Mouse (Mus musculus) layer of hippocampus, adult 11-12 months (tissue): ENCODE data around the gene Rasgrp2.

ENCODE experiments used
- DNase-seq: peaks from one replicate; pipeline ENCODE4 v3.0.0; 2022; ENCODE audit warnings: low spot score

Gene Rasgrp2

DNA sequence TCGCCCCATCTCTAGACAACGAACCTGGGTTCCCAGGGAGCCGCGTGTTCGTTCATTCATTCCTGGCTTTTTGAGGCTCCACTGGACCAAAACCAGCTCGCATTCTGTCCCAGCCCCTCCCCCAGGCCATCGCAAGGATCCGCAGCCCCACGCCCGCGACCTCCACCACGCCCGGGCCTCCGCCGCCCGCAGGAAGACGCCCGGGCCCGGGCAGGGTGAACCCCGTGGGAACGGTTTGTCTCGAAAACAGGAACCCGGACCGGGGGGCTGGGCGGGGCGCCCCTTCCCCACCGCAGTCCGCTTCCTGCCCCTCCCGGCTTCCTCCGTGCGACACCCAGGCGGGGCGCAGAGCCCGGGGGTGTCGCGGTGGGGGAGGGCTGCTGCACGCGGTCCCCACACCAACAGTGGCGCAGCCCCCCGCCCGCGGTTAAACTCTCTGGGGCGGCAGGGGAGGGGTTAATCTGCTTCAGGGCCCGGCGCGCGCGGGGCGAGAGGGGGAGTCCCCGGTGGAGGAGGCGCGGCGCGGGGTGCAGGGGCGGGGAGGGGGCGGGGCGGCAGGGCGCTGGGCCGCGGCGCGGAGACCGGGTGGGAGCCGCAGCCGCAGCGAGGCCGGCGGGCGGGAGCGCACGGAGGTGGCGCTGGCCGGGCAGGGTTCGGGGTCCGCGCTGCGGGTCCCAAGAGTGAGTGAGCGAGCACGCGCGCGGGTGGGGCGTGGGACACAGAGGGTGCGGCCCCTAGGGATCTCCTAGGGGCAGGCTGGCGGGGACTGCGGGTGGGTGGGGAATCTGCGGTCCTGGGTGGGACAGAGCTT lies at the start of gene Rasgrp2:
Gene Rasgrp2, plus strand, starts transcription at position 56 of the 811 bp plus-strand sequence.
- DNase-seq = no peak

DNA sequence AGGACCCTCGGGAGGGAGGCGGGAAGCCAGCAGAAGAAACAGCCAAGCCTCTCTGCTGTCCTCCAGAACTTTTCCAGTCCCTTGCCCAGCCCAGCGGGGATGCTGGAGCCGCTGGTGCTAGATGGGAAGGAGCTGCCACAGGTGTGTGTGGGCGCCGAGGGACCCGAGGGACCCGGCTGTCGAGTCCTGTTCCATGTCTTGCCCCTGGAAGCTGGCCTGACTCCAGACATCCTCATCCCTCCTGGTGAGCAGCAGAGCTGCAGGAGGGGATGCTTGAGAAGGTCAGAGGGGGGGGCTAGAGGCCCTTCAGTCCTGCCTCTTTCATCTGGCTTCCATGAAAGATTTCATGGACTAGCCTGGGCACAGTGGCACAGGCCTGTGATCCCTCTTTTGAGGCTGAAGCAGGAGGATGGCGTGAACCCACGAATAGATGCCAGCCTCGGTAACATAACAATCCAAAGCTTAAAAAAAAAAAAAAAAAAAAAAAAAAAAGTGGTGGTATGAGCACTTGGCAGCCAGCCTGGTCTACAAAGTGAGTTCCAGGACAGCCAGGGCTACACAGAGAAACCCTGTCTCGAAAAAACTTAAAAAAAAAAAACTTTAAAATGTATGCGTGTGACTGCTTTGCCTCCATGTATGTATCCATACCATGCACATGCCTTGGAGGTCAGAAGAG lies 47.6 kb upstream of the Rasgrp2 start:
- DNase-seq = no peak

DNA sequence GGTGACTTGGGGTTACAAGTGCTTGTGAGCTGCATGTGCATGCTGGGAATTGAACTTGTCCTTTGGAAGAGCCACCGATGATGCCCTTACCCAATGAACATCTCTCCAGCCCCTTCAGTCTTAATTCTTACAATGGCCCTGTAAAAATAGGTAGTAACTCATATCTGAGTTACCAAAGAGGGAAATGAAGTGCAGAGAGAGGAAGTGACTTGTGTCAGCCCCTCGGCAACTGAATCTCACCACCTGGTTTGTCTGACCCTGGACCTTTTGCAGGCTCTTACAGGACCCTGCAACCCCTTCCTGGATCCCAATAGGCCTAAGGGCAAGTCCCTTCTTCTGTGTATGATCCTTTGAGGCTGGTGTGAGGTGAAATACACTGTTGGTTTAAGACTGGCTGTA lies 47.0 kb upstream of the Rasgrp2 start:
- no peak for DNase-seq

DNA sequence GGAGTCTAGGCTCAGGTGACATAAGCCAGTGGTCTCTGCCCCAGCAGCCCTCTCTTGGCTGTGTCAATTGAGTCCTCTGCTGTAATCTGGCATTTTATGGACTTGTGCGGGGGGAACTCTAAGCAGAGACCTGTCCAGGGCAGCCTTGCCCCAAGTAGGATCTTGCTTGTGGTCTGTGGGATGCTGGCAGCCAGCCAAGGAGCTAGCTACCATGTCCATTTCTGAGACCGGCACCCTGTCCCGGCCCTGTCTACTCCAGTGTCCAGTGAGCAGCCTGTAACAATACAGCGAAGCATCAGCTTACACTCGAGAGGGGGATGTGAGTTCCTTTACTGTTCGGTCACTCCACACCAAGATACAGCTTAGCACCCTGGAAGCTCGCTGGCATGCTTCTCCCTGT lies 45.1 kb upstream of the Rasgrp2 start:
- DNase-seq = no peak

DNA sequence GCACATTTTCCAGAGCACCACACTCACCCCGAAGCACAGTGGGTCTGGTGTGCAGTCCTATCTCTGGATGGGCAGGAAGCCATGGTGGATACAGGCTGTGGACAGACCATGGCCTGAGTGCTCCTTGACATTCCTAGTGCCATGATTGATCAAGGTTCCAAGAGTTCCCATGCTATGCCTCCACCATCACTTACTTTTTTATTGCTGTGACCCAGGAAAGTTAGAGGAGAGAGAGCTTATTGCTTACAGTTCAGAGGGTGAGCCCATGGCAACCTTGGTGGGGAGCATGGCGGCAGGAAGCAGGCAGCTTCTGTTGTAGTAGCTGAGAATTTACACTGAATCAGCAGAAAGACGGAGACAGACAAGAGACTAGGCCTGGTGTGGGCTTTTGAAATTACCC lies 37.8 kb upstream of the Rasgrp2 start:
- no peak for DNase-seq

DNA sequence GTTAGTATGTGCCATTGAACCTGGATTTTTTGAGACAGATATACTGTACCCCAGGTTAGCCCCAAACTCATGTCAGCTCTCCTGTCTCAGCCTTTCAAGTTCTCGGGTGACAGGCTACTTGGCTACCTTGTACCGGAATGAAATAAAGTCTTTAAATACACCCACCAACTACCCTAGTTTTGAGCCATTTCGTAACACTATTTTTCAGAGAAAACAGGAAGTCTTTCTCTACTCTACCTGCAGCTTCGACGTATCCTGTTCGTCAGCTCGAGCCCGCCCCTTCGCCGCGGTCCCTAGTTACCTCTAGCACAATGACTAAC lies 36.1 kb upstream of the Rasgrp2 start:
- DNase-seq = no peak

DNA sequence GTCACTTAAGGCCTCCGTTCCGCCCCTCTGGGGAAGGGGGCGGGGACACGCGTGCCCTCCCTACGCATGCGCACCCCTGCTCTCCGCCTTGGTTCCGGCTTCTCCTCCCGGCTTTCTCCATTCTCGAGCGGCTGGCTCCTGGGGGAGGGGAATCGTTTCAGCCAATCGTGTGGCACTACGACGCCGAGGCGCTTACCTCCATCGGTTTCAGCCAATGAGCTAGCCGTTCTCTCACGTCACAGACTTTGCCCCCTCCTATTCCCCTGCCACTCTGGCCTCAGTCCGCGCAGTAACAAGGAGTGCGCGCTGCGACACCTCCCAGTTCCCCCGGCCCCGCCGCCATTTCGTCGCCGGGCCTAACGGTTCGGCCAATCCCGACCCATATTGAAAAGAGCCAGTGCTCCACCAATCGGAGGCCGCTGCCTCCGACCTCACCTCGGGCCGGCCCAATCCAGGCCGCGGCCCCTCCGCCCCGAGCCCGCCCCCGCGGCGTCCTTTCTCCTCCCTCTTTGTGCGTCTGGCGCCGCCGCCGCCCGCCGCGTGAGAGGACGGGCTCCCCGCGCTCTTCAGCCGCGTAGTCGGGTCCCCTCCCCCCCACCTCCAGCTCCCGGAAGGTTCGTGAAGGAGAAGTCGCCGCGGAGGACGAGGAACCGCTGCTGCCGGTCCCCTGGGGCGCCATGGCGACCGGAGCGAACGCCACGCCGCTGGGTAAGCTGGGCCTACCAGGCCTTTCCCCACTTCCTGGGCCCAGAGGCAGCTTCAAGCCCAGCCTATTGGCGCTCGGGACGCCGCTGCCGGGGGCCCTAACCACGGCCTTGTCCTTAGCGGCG lies 35.5 kb upstream of the Rasgrp2 start, which contains the start of gene Sf1:
Gene Sf1, plus strand, starts transcription at position 280 of the 830 bp plus-strand sequence.
- DNase-seq = peak; percentile 100

DNA sequence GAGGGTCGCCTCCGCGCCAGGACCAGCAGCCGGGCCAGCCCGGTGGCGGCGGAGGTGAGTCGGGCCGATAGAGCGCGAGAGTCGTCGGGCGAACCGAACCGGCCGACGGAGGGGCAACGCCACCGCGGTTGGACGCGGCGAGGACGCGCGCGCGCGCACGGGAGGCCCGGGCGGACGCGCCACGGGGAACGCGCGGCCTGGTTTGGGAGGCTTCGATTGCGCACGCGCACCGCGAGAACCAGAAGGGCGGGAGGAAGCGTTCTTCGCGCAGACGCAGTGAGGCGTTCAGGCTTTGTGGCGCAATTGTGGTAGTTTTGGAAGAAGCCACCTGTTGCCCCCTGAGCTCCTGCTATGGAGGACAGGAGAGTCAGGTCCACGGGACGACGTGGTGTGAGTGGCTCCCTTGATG lies 34.8 kb upstream of the Rasgrp2 start:
- peak; percentile 91 for DNase-seq

DNA sequence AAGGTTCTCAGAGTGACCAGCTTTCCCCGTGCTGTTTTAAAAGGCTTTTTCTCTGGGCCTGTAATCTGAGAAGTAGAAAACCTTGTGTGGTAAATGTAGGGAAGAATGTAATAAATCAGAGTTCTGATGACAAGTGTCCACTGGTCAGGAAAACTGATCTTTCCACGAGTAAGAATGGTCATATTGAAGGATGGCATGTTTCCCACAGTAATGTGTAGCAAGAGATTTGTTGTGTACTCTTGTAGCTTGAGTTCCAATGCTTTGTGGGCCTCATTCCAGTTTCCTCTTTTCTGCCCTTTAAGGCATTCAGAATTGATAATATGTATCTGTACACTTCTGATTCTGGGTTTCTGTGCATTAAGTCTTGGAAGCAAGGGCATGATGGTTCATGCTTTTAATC lies 34.3 kb upstream of the Rasgrp2 start:
- no peak for DNase-seq

DNA sequence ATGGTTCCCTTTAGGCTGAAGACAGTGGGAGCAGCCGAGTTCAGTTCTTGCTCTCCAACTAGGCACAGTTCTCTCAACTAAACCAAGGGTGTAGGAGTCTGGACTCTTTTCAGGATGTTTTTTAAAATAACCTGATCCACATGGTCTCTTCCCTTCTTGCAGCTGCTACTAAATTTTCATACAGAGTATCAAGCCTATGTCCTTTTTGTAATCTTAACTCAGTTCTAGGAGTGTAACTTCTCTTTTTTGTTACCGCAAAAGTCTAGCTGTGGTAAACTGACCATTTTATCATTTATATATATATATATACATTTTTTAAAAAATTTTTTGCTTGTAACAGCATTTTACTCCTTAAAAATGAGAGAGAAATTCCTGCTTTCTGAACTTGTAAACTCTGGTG lies 29.0 kb upstream of the Rasgrp2 start:
- no peak for DNase-seq

DNA sequence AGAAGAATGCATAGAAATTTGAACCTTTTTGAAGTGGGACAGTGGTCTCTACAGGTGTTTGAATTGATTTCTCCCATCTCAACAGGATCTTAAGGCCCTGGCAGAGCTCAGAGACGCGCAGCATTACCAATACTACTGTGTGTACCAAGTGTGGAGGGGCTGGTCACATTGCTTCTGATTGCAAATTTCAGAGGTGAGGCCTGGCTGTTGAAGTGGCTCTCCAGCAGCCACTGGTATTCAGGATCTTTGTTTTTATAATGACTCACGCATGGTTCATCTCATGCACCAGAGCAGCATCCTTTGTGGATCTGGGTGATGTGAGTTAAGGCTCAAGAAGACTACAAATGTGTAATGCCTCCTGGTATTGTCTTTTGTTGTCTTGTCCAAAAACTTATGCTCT lies 26.7 kb upstream of the Rasgrp2 start:
- DNase-seq = no peak

DNA sequence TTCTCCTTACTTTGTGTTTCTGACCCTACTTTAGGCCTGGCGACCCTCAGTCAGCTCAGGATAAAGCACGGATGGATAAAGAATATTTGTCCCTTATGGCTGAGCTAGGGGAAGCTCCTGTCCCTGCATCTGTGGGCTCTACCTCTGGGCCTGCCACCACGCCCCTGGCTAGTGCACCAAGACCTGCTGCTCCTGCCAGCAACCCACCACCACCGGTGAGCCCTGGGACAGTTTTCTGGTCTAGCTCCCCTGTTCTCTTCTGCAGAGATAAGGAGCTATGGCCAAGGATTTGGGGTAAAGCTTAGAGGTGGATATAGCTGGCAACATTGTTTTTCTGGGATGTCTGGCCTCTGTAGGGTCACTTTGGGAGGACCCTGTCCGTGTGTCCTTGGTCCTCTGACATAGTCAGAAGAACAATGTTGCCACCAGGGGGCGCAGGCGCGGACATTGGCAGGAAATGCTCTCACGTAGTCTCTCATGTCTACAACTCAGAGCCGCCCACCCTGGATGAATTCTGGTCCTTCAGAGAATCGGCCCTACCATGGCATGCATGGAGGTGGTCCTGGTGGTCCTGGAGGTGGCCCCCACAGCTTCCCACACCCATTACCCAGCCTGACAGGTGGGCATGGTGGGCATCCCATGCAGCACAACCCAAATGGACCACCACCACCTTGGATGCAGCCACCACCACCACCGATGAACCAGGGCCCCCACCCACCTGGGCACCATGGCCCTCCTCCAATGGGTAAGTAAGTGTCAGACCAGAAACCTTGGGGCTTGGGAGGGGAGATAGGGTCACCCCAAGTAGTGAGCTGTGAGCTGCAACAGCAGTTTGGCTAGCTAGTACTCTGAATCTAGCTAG lies 25.4 kb upstream of the Rasgrp2 start:
- peak; percentile 79 for DNase-seq

DNA sequence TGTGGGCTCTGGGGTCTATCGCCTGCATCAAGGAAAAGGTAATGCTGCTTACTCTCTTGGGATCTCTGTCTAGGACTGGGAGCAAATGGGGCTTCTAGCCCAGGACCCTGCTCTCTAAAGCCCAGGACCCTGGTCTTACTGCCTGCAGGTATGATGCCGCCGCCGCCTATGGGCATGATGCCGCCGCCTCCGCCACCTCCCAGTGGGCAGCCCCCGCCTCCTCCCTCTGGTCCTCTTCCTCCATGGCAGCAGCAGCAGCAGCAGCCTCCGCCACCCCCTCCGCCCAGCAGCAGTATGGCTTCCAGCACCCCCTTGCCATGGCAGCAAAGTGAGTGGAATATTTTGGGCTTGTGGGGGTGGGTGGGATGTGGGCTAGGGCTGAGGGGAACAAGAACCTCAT lies 24.6 kb upstream of the Rasgrp2 start:
- DNase-seq = no peak

DNA sequence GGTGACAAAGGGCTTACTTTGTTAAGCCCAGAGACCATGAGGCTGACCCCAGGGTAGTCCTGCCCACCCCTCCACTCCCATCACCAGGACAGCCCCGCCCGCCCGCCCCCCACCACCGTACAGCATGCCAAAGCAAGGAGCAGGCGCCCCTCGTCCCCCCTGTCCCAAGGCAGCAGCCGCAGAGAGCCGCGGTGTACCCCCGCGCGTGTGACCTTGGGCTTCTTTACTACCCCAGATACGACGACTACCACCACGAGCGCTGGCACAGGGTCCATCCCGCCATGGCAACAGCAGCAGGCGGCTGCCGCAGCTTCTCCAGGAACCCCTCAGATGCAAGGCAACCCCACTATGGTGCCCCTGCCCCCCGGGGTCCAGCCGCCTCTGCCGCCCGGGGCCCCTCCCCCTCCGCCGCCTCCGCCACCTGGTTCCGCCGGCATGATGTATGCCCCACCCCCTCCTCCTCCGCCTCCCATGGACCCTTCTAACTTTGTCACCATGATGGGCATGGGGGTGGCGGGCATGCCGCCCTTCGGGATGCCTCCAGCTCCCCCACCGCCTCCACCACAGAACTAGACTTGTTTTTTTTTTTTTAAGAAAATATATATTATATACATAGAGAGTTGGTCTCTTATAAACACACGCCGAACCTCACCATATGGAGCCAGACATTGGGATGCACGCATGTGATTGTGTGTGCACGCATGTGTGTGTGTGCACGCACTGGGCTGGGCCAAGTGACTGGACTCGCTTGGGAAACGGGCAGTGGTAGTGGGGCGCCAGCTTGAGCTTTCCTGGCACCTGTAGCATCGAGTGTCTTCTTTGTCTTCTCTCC lies 23.5 kb upstream of the Rasgrp2 start:
- DNase-seq = no peak

DNA sequence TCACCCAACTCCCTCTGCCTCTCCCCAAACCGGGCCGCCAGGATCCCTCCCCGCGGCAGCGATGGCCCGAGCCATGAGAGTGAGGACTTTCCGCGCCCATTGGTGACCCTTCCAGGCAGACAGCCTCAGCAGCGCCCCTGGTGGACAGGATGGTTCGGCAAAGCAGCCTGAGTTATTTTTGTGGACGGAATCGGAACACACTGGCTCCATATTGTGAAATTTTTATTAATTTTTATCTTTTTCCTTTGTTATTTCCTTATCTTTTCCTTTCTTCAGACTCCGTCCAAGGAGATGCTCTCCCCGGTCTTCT lies 22.9 kb upstream of the Rasgrp2 start:
- DNase-seq = peak; percentile 49

DNA sequence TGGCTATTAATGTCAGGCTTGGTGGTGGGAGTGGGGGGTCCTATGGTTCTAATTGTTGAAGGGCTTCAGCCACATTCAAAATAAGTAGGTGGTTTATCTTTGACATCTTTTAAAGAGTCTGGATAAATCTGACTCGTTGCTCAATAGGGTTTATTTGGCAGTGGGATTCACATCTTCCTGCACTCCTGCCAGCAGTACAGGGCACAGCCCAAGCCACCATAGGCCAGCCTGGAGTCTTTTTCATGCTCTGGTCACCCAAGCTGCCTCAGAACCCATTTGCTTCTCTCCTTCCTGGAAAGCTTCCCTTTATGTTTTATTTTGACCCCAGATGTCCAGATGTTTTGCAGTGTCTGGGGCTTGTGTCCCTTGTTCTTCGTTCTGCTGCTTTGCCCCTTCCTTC lies 22.5 kb upstream of the Rasgrp2 start:
- DNase-seq = no peak

DNA sequence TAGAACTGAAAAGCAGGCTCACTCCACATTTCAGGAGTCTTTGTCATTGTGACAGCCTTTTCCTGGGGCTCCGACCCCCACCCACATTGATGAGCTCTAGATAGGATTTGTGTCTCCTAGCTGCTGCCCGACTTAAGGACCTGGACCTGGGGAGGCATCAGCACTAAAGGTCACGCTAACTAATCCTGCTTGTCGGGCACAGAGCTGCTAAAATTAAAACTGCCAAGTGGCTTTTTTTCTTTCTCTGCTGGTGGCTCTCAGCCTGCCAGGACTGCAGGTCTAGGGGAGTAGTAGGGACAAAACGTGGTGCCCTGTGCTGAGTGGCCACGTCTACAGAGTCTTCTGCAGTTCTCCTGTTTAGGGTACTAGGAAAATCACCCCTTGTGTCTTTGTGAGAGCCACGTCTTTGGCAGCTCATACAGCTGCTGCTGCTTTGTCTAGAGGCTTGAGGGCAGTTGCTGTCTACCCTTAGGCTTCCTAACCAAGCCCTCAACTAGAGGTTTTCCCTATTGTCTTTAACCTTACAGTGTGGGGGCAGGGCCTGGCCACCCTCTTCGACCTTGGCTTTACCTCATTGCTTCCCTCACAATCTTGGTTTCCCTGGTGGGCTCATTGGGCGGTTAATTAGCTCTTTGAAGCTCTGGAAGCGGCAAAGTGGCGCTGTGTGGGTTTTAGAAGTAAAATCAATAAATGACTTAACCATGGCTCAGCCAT lies 21.7 kb upstream of the Rasgrp2 start:
- no peak for DNase-seq

DNA sequence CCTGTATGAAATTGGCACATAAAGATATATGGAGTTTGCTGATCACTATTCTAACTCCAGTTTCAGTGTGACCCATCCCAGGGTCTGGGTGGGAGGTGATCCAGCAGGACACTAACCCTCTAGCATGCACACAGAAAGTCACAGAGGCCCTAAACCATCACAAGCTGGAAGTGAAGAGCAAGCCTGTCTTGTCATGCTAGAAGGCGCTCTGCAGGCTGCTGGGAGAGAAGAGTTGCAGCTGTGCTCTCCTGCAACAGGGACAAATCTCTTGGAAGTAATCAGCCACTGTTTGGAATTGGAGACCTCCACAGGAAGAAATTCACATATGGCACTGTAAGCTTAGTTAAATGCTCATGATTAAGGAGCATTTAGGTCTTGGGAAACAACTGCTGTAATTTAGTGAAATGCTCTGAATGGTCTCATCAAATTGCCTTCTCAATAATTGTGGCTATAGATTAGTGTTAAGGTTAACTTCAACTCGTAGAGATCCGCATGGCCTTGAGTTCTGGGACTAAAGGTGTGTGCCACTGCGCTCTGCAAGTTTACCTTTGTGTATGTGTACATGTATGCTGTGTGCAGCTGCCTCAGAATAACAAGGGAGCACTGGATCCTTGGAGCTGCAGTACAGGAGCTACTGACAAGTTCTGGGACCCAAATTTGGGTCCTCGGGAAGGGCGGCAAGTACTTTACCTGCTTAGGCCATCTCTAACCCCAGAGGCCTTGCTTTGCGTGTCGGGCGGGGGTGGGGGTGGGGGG lies 18.6 kb upstream of the Rasgrp2 start:
- no peak for DNase-seq

DNA sequence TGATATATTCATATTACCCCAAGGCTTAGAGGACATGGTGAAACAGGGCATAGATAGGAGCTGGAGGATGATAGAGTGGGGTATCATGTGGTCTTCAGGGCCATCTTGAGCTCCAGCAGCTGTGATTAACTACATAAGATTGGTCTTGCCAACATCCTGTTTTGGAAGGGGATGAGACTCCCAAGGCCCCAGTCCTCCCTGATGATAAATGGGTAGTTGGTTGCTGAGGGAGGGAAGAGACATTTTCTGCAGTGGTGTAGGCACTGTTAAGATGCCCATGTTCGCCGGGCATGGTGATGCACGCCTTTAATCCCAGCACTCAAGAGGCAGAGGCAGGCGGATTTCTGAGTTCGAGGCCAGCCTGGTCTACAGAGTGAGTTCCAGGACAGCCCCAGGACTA lies 17.9 kb upstream of the Rasgrp2 start:
- DNase-seq = no peak
